Mouse (Mus musculus) erythroblast, embryonic 14.5 days (primary cell): Measurements from ENCODE around the gene Zbtb40. TPM values are rescaled to one million over a fixed set of nuclear protein-coding genes. Genes with fewer than 3 reads are reported as not detected.

ENCODE experiments used
- H3K27me3 ChIP-seq: 2 replicates; pipeline ENCODE4 v1.6.1; 2012; ENCODE audit warnings: inconsistent platforms; ENCODE audit not compliant: control insufficient read depth
- H3K36me3 ChIP-seq: 2 replicates; pipeline ENCODE4 v1.6.1; 2012; ENCODE audit warnings: mild to moderate bottlenecking, inconsistent platforms; ENCODE audit not compliant: control insufficient read depth
- H3K4me1 ChIP-seq: 2 replicates; pipeline ENCODE4 v1.6.1; 2012; ENCODE audit warnings: inconsistent platforms; ENCODE audit not compliant: control insufficient read depth
- H3K4me3 ChIP-seq: replicated peaks from 2 replicates; pipeline ENCODE3; 2012; ENCODE audit warnings: moderate library complexity, mild to moderate bottlenecking, inconsistent platforms
- H3K9me3 ChIP-seq: 2 replicates; pipeline ENCODE4 v1.6.1; 2012; ENCODE audit warnings: low read length, inconsistent platforms, mixed read lengths; ENCODE audit not compliant: control insufficient read depth
- GATA1 ChIP-seq: IDR thresholded peaks from 2 replicates; pipeline ENCODE4 v1.6.1; 2012; ENCODE audit warnings: low read length, inconsistent platforms, mixed read lengths
- TAL1 ChIP-seq: IDR thresholded peaks from 3 replicates; pipeline ENCODE4 v1.6.1; 2012; ENCODE audit warnings: low read length, inconsistent platforms, mixed read lengths
- polyA plus RNA-seq: library from polyadenylated mRNA; stranded (reverse); fragments of >175 nt; gene quantifications from 2 replicates; pipeline ENCODE4 v1.2.3, GENCODE M21; 2012

Zbtb40 gene
- polyA plus RNA-seq, 1 experiment: 0.17 TPM

DNA sequence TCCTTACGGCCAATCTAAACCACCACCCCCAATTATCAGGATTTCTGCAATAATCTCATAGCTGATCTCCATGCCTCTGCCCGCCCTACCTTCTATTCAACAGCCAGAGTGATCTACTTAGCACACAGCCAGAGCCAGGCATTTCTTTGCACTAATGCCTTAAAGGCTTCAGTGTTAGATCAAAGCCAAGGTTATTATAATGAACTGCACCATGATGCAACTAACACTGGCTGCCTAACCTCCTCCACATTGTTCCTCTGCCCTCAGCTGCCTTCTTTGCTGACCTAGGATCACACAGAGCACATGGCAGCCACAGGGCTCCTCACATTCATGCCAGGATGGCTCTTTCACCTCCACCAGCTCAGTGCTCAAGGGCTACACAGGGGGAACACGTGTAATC lies 28.5 kb downstream of the Zbtb40 start:
- Histone ChIP-seq H3K4me3 (no peak overlapping the region), H3K27me3 (no peaks in the 10 kb centered on the region), H3K36me3 (peaks cover 21% of the 10 kb centered on the region), H3K9me3 (no peaks in the 10 kb centered on the region), H3K4me1 (peaks cover 5% of the 10 kb centered on the region)
- TF ChIP-seq TAL1 (no peak), GATA1 (no peak)

- Histone ChIP-seq H3K27me3 (no peaks in the 10 kb centered on the region), H3K36me3 (peaks cover 29% of the 10 kb centered on the region), H3K4me1 (no peaks in the 10 kb centered on the region; the same call in 1 of the 2 replicates), H3K4me3 (no peak overlapping the region), H3K9me3 (no peaks in the 10 kb centered on the region)
- TF ChIP-seq GATA1: no peak
- no peak for TF ChIP-seq TAL1
These were observed 32.7 kb downstream of the Zbtb40 start for GRCm38 (mm10) chr4:137015934-137016333.

GRCm38 (mm10) chr4:137015476-137015856 lies 33.1 kb downstream of the Zbtb40 start:
- H3K36me3 ChIP-seq: peaks cover 30% of the 10 kb centered on the region
- no peak overlapping the region for H3K4me3 ChIP-seq
- no peaks in the 10 kb centered on the region for H3K9me3 ChIP-seq
- H3K4me1 ChIP-seq: no peaks in the 10 kb centered on the region; the same call in 1 of the 2 replicates
- no peak for TF ChIP-seq GATA1
- TF ChIP-seq TAL1: no peak
- no peaks in the 10 kb centered on the region for H3K27me3 ChIP-seq

- peaks cover 32% of the 10 kb centered on the region for H3K36me3 ChIP-seq
- no peak overlapping the region for H3K4me3 ChIP-seq
- no peaks in the 10 kb centered on the region for H3K9me3 ChIP-seq
- H3K27me3 ChIP-seq: no peaks in the 10 kb centered on the region
- TF ChIP-seq TAL1 (no peak), GATA1 (no peak)
- H3K4me1 ChIP-seq: no peaks in the 10 kb centered on the region; the same call in 1 of the 2 replicates
These were observed 33.7 kb downstream of the Zbtb40 start for GRCm38 (mm10) chr4:137014654-137015475.

DNA sequence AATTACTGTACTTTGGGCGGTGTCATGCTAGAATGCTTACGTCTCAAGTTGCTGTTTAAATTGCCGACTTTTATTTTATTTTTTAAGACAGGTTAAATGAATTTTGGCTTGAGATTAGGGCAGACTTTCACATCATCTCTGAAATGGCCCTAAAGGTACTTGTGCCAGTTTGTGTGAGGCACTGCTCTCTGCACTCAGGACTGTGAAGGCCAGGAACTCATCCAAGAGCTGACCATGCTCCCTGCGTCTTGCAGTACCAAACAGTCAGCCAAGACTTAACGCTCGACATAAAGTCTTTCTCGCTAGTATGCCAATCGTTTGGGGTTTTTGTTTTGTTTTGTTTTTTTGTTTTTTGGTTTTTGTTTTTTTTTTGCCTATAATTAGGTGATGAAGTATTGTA lies 34.5 kb downstream of the Zbtb40 start:
- Histone ChIP-seq H3K4me1 (no peaks in the 10 kb centered on the region; the same call in 1 of the 2 replicates), H3K27me3 (no peaks in the 10 kb centered on the region), H3K36me3 (peaks cover 34% of the 10 kb centered on the region), H3K9me3 (no peaks in the 10 kb centered on the region), H3K4me3 (no peak overlapping the region)
- TF ChIP-seq TAL1 (no peak), GATA1 (no peak)

- H3K27me3 ChIP-seq: no peaks in the 10 kb centered on the region
- H3K36me3 ChIP-seq: peaks cover 21% of the 10 kb centered on the region
- H3K4me3 ChIP-seq: no peak overlapping the region
- TF ChIP-seq TAL1: no peak
- no peak for TF ChIP-seq GATA1
- no peaks in the 10 kb centered on the region for H3K4me1 ChIP-seq
- no peaks in the 10 kb centered on the region for H3K9me3 ChIP-seq
These were observed 41.6 kb downstream of the Zbtb40 start for GRCm38 (mm10) chr4:137006966-137007365.

GRCm38 (mm10) chr4:137001825-137002224 lies 46.8 kb downstream of the Zbtb40 start:
- Histone ChIP-seq H3K27me3 (no peaks in the 10 kb centered on the region), H3K4me3 (no peak overlapping the region), H3K36me3 (peaks cover 44% of the 10 kb centered on the region), H3K4me1 (no peaks in the 10 kb centered on the region), H3K9me3 (no peaks in the 10 kb centered on the region)
- TF ChIP-seq GATA1: no peak

GRCm38 (mm10) chr4:137001020-137001419 lies 47.6 kb downstream of the Zbtb40 start:
- Histone ChIP-seq H3K4me1 (no peaks in the 10 kb centered on the region), H3K36me3 (peaks cover 44% of the 10 kb centered on the region), H3K4me3 (no peak overlapping the region), H3K9me3 (no peaks in the 10 kb centered on the region), H3K27me3 (no peaks in the 10 kb centered on the region)
- TF ChIP-seq GATA1: no peak
- TF ChIP-seq TAL1: no peak

- TF ChIP-seq GATA1 (no peak), TAL1 (no peak)
- H3K4me3 ChIP-seq: no peak overlapping the region
- H3K27me3 ChIP-seq: no peaks in the 10 kb centered on the region
- H3K9me3 ChIP-seq: no peaks in the 10 kb centered on the region
- H3K36me3 ChIP-seq: peaks cover 66% of the 10 kb centered on the region
- H3K4me1 ChIP-seq: no peaks in the 10 kb centered on the region
These were observed 50.2 kb downstream of the Zbtb40 start for GRCm38 (mm10) chr4:136998371-136998770.
